Mouse (Mus musculus) myocyte (in vitro differentiated cells): ENCODE data around the gene Smap2.

Source experiments
- E2F4 ChIP-seq: IDR thresholded peaks from one replicate; pipeline ENCODE4 v1.6.1; 2011; ENCODE audit warnings: mild to moderate bottlenecking, control low read depth, moderate library complexity; ENCODE audit not compliant: insufficient read depth
- MYOG ChIP-seq, 3 experiments: IDR thresholded peaks; one replicate each; pipeline ENCODE4 v1.6.1; 2011; ENCODE audit warnings: control low read depth in 2 of 3, low read depth in 2 of 3, mild to moderate bottlenecking in 2 of 3; ENCODE audit not compliant: insufficient read length in 2 of 3, control insufficient read depth in 1 of 3, insufficient read depth in 1 of 3
- POLR2A ChIP-seq: IDR thresholded peaks from one replicate; pipeline ENCODE4 v1.6.1; 2011; ENCODE audit warnings: low read depth, mild to moderate bottlenecking, control low read depth, moderate library complexity; ENCODE audit not compliant: insufficient read length
- TCF12 ChIP-seq: IDR thresholded peaks from one replicate; pipeline ENCODE4 v1.6.1; 2011; ENCODE audit warnings: mild to moderate bottlenecking, control low read depth; ENCODE audit not compliant: poor library complexity, insufficient read depth, severe bottlenecking
- TCF3 ChIP-seq: IDR thresholded peaks from one replicate; pipeline ENCODE4 v1.6.1; 2011; ENCODE audit warnings: low read depth, control low read depth; ENCODE audit not compliant: insufficient read length
- USF1 ChIP-seq: IDR thresholded peaks from one replicate; pipeline ENCODE4 v1.6.1; 2011; ENCODE audit warnings: low read depth, mild to moderate bottlenecking, control low read depth, moderate library complexity

- TF ChIP-seq USF1 (no peak), TCF3 (no peak), POLR2A (no peak), E2F4 (no peak), MYOG (IDR thresholded peaks at IDR 0.05; ENCODE audit: control insufficient read depth in 1 of 3, insufficient read depth in 1 of 3, insufficient read length in 2 of 3, low read depth in 2 of 3) (no peak), TCF12 (no peak)
Observed at GRCm38 (mm10) chr4:121056342-121056741, 39.3 kb upstream of the Smap2 start.
